Mouse (Mus musculus) MEL (cell line): ENCODE results near the gene Golga4. TPM values are rescaled to one million over a fixed set of nuclear protein-coding genes. Genes with fewer than 3 reads are reported as not detected.

Experiments
- DNase-seq: peaks from one replicate; pipeline ENCODE4 v3.0.0; 2011; ENCODE audit warnings: low read depth, low spot score
- H3K27ac ChIP-seq: 2 replicates; pipeline ENCODE4 v1.5.1; 2012; ENCODE audit warnings: low read depth, mild to moderate bottlenecking, control low read depth, low read length, moderate library complexity; ENCODE audit not compliant: control insufficient read depth
- H3K27me3 ChIP-seq, 2 experiments: fragments of 150-350 bp in 1 of 2; sonication (generic) in 1 of 2; 2 replicates each; pipeline ENCODE4 v1.6.1; 2012; ENCODE audit warnings: low read length in 2 of 2, mild to moderate bottlenecking in 2 of 2, improper control_type of control experiment in 1 of 2, moderate library complexity in 1 of 2; ENCODE audit not compliant: insufficient read depth in 2 of 2, control insufficient read depth in 1 of 2
- H3K36me3 ChIP-seq, 2 experiments: 2 replicates each; pipeline ENCODE4 v1.6.1; 2012 to 2014; ENCODE audit warnings: low read length in 2 of 2, improper control_type of control experiment in 1 of 2, inconsistent platforms in 1 of 2, mild to moderate bottlenecking in 1 of 2; ENCODE audit not compliant: insufficient read depth in 2 of 2, control insufficient read depth in 1 of 2
- H3K4me1 ChIP-seq, 2 experiments: fragments of 150-350 bp in 1 of 2; sonication (generic) in 1 of 2; 2 replicates each; pipeline ENCODE4 v1.6.1; 2012; ENCODE audit warnings: low read length in 2 of 2, improper control_type of control experiment in 1 of 2, mild to moderate bottlenecking in 1 of 2; ENCODE audit not compliant: insufficient read depth in 2 of 2, control insufficient read depth in 1 of 2
- H3K4me3 ChIP-seq, 2 experiments: fragments of 150-350 bp in 1 of 2; sonication (generic) in 1 of 2; 2 replicates each; pipeline ENCODE4 v1.5.1; 2012; ENCODE audit warnings: low read depth in 2 of 2, low read length in 2 of 2, mild to moderate bottlenecking in 2 of 2, moderate library complexity in 2 of 2, control low read depth in 1 of 2, improper control_type of control experiment in 1 of 2; ENCODE audit not compliant: control insufficient read depth in 1 of 2, insufficient read depth in 1 of 2
- H3K79me2 ChIP-seq: 2 replicates; pipeline ENCODE4 v1.6.1; 2012; ENCODE audit warnings: mild to moderate bottlenecking, low read length, moderate library complexity; ENCODE audit not compliant: control insufficient read depth, poor library complexity, insufficient read depth
- H3K9ac ChIP-seq: 2 replicates; pipeline ENCODE4 v1.6.1; 2012; ENCODE audit warnings: low read depth, mild to moderate bottlenecking, control low read depth, low read length, moderate library complexity; ENCODE audit not compliant: control insufficient read depth, poor library complexity, severe bottlenecking
- H3K9me3 ChIP-seq: fragments of 150-350 bp; sonication (generic); replicated peaks from 2 replicates; pipeline ENCODE4 v1.6.1; 2012; ENCODE audit warnings: mild to moderate bottlenecking, low read length, improper control_type of control experiment, moderate library complexity; ENCODE audit not compliant: insufficient read depth
- TBP ChIP-seq: IDR thresholded peaks from 2 replicates; pipeline ENCODE4 v1.8.0; 2011; ENCODE audit warnings: low read depth, low read length, improper control_type of control experiment
- polyA plus RNA-seq, 2 experiments: library from polyadenylated mRNA; stranded (reverse) in 1 of 2; unstranded in 1 of 2; fragments of >175 nt in 1 of 2; fragments of >200 nt in 1 of 2; gene quantifications; 2 replicates each; pipeline versions ENCODE4 v1.2.1 to v1.2.4; 2012; ENCODE audit warnings: low replicate concordance in 2 of 2, low read depth in 1 of 2; ENCODE audit not compliant: insufficient read length in 2 of 2, insufficient read depth in 1 of 2, missing spikeins in 1 of 2
- total RNA-seq: library from RNA; depleted of rRNA; stranded (reverse); fragments of 300-350 nt; gene quantifications from 2 replicates; pipeline ENCODE4 v1.2.3, GENCODE M21; 2012; rRNA removed

Golga4 gene
- total and polyA plus RNA-seq, 3 experiments, result 29.8 to 465 (median 38.9) TPM

- Histone ChIP-seq H3K27ac (no peak overlapping the region), H3K4me1 (peaks cover 9 to 17% of the 10 kb centered on the region in 2 experiments)
- no peak for TF ChIP-seq TBP
- TF ChIP-seq, all 39 proteins: peak for 0
- H3K79me2 ChIP-seq, result no peaks in the 10 kb centered on the region; the same call in 1 of the 2 replicates
- peaks cover 0 to 12% of the 10 kb centered on the region in 2 experiments; a peak in 2 of 4 replicates for H3K36me3 ChIP-seq
- H3K9me3 ChIP-seq, result no peaks in the 10 kb centered on the region
- no peak overlapping the region for H3K9ac ChIP-seq
- no peak for DNase-seq
- no peaks in the 10 kb centered on the region for H3K27me3 ChIP-seq
- H3K4me3 ChIP-seq, result no peak overlapping the region
Observed at GRCm38 (mm10) chr9:118629763-118630379, 123.8 kb downstream of the Golga4 start.

Other genes with a start within 250 kb of the Golga4 start
- gene Eomes, start 28.1 kb upstream of the Golga4 start, total RNA-seq, result not detected in 2 replicates
- gene Eomes, start 28.1 kb upstream of the Golga4 start, polyA plus RNA-seq, result not detected
- 0.19 and 0.39 TPM in 2 replicates for gene Itga9, start 100.4 kb downstream of the Golga4 start, total RNA-seq
- gene Itga9, start 100.4 kb downstream of the Golga4 start, polyA plus RNA-seq, result under 1 TPM in 1 of 2 experiments, not detected in 1; 0.21 TPM